Mouse (Mus musculus) CH12.LX (cell line): Measurements from ENCODE around the gene Frmd4a.

Source experiments
- CHD1 ChIP-seq: IDR thresholded peaks from 2 replicates; pipeline ENCODE4 v1.6.1; 2012; ENCODE audit warnings: low read depth, low read length, improper control_type of control experiment, inconsistent platforms
- CTCF ChIP-seq, 2 experiments: IDR thresholded peaks in 1 of 2; conservative IDR thresholded peaks in 1 of 2; 2 replicates each; pipeline ENCODE4 v1.5.1; 2011 to 2012; ENCODE audit warnings: low read depth in 2 of 2, low read length in 2 of 2, improper control_type of control experiment in 1 of 2, inconsistent platforms in 1 of 2, mild to moderate bottlenecking in 1 of 2, moderate library complexity in 1 of 2
- E2F4 ChIP-seq: IDR thresholded peaks from 2 replicates; pipeline ENCODE4 v1.6.1; 2011; ENCODE audit warnings: low read depth, low read length, improper control_type of control experiment; ENCODE audit not compliant: insufficient replicate concordance
- MAFK ChIP-seq: IDR thresholded peaks from 2 replicates; pipeline ENCODE4 v1.6.1; 2011; ENCODE audit warnings: low read length, improper control_type of control experiment; ENCODE audit not compliant: insufficient replicate concordance
- MEF2A ChIP-seq: IDR thresholded peaks from 2 replicates; pipeline ENCODE4 v1.6.1; 2014; ENCODE audit warnings: low read depth, mild to moderate bottlenecking, inconsistent platforms, low read length, improper control_type of control experiment, borderline replicate concordance
- MXI1 ChIP-seq: IDR thresholded peaks from 2 replicates; pipeline ENCODE4 v1.6.1; 2011; ENCODE audit warnings: mild to moderate bottlenecking, low read depth, low read length, improper control_type of control experiment
- POLR2A ChIP-seq: IDR thresholded peaks from 2 replicates; pipeline ENCODE4 v1.6.1; 2011; ENCODE audit warnings: low read depth, mild to moderate bottlenecking, improper control_type of control experiment, low read length
- RCOR1 ChIP-seq: conservative IDR thresholded peaks from 2 replicates; pipeline ENCODE4 v1.6.1; 2012; ENCODE audit warnings: low read depth, mild to moderate bottlenecking, inconsistent platforms, low read length, improper control_type of control experiment
- SIN3A ChIP-seq: IDR thresholded peaks from 2 replicates; pipeline ENCODE4 v1.6.1; 2012; ENCODE audit warnings: low read length, improper control_type of control experiment, inconsistent platforms
- SMC3 ChIP-seq: IDR thresholded peaks from 2 replicates; pipeline ENCODE4 v1.6.1; 2011; ENCODE audit warnings: low read depth, low read length, improper control_type of control experiment
- ZC3H11A ChIP-seq: IDR thresholded peaks from 2 replicates; pipeline ENCODE4 v1.6.1; 2012; ENCODE audit warnings: low read depth, mild to moderate bottlenecking, inconsistent platforms, low read length, improper control_type of control experiment
- ZKSCAN1 ChIP-seq: IDR thresholded peaks from 2 replicates; pipeline ENCODE4 v1.6.1; 2012; ENCODE audit warnings: low read depth, inconsistent platforms, low read length, improper control_type of control experiment, borderline replicate concordance
- ZNF384 ChIP-seq: IDR thresholded peaks from 2 replicates; pipeline ENCODE4 v1.6.1; 2012; ENCODE audit warnings: low read depth, low read length, improper control_type of control experiment, inconsistent platforms

GRCm38 (mm10) chr2:4144424-4144823, 126.9 kb downstream of the Frmd4a start:
- TF ChIP-seq CTCF (conservative IDR thresholded peaks at IDR 0.05 in 1 of 2, IDR thresholded peaks at IDR 0.05 in 1 of 2; ENCODE audit: low read depth in 2 of 2, low read length in 2 of 2) (no peak), ZC3H11A (no peak), MXI1 (no peak), POLR2A (no peak), MAFK (no peak), ZKSCAN1 (no peak), SIN3A (no peak), MEF2A (no peak), ZNF384 (no peak), RCOR1 (no peak), E2F4 (no peak), SMC3 (no peak), CHD1 (no peak)
